Mouse (Mus musculus): ENCODE data around the gene Zfp566. TPM values are rescaled to one million over a fixed set of nuclear protein-coding genes. Genes with fewer than 3 reads are reported as not detected.
"Not testable (repeated sequence)": the region's sequence is repeated elsewhere in the genome, so short reads cannot be mapped to it uniquely, and the experiment has no call there.

The Zfp566 gene
- 1.0 and 1.4 TPM in 2 replicates for polyA plus RNA-seq (2015; fragmentation: Nextera tagmentation; extraction: Ambion mirVana)

- WGBS (ENCODE audit: insufficient replicate concordance) = under 1% methylated on average over 40 of the region's 40 CpGs
- H3K27me3 ChIP-seq (ENCODE audit: control insufficient read depth, insufficient read depth, low read depth, low read length) = no peaks in the 10 kb centered on the region
- H3K9ac ChIP-seq (ENCODE audit: low read depth, low read length) = peak within 1 kb of the TSS; percentile 69
- peak within 1 kb of the TSS; percentile 69 for H3K27ac ChIP-seq (ENCODE audit: low read length)
- peaks cover 21% of the 10 kb centered on the region for H3K4me1 ChIP-seq (ENCODE audit: control insufficient read depth, low read depth, low read length)
- ATAC-seq (ENCODE audit: low read depth) = peak; percentile 93
- H3K4me2 ChIP-seq (ENCODE audit: low read depth, low read length) = peak within 1 kb of the TSS; percentile 99
- no peaks in the 10 kb centered on the region for H3K9me3 ChIP-seq (replicated peaks; ENCODE audit: control insufficient read depth, low read length)
- H3K36me3 ChIP-seq (ENCODE audit: control insufficient read depth, insufficient read depth) = no peaks in the 10 kb centered on the region
- peak within 1 kb of the TSS; percentile 73 for H3K4me3 ChIP-seq (ENCODE audit: low read depth, low read length)
Observed at GRCm38 (mm10) chr7:30090092-30090969, at the start of gene Zfp566, which contains the start of gene Gm26920. TSS of gene Zfp566 (minus strand) at chr7:30090527. TSS of gene Gm26920 (minus strand) at chr7:30090410.

GRCm38 (mm10) chr7:30136826-30137225, 46.5 kb upstream of the Zfp566 start:
- no peak for ATAC-seq (ENCODE audit: low read depth)
- no peak overlapping the region for H3K4me3 ChIP-seq (ENCODE audit: low read depth, low read length)
- H3K9ac ChIP-seq (ENCODE audit: low read depth, low read length) = no peak overlapping the region
- 83% methylated on average over 10 of the region's 10 CpGs for WGBS (ENCODE audit: insufficient replicate concordance)
- no peak overlapping the region for H3K27ac ChIP-seq (ENCODE audit: low read length)
- H3K4me2 ChIP-seq (ENCODE audit: low read depth, low read length) = no peak overlapping the region
- H3K36me3 ChIP-seq (ENCODE audit: control insufficient read depth, insufficient read depth) = peaks cover 12% of the 10 kb centered on the region
- H3K27me3 ChIP-seq (ENCODE audit: control insufficient read depth, insufficient read depth, low read depth, low read length) = no peaks in the 10 kb centered on the region
- no peaks in the 10 kb centered on the region for H3K9me3 ChIP-seq (replicated peaks; ENCODE audit: control insufficient read depth, low read length)
- no peaks in the 10 kb centered on the region for H3K4me1 ChIP-seq (ENCODE audit: control insufficient read depth, low read depth, low read length)

- no peak overlapping the region for H3K4me3 ChIP-seq (ENCODE audit: low read depth, low read length)
- H3K9ac ChIP-seq (ENCODE audit: low read depth, low read length) = no peak overlapping the region
- H3K4me1 ChIP-seq (ENCODE audit: control insufficient read depth, low read depth, low read length) = no peaks in the 10 kb centered on the region
- H3K27ac ChIP-seq (ENCODE audit: low read length) = no peak overlapping the region
- no peak overlapping the region for H3K4me2 ChIP-seq (ENCODE audit: low read depth, low read length)
- peaks cover 19% of the 10 kb centered on the region for H3K36me3 ChIP-seq (ENCODE audit: control insufficient read depth, insufficient read depth)
- no peaks in the 10 kb centered on the region for H3K9me3 ChIP-seq (replicated peaks; ENCODE audit: control insufficient read depth, low read length)
- ATAC-seq (ENCODE audit: low read depth) = no peak
- H3K27me3 ChIP-seq (ENCODE audit: control insufficient read depth, insufficient read depth, low read depth, low read length) = no peaks in the 10 kb centered on the region
- 70% methylated on average over 4 of the region's 4 CpGs for WGBS (ENCODE audit: insufficient replicate concordance)
Observed at GRCm38 (mm10) chr7:30132396-30132795, 42.1 kb upstream of the Zfp566 start.

GRCm38 (mm10) chr7:30129900-30130299, 39.6 kb upstream of the Zfp566 start:
- Histone ChIP-seq H3K9ac (ENCODE audit: low read depth, low read length) (no peak overlapping the region), H3K4me1 (ENCODE audit: control insufficient read depth, low read depth, low read length) (no peaks in the 10 kb centered on the region), H3K36me3 (ENCODE audit: control insufficient read depth, insufficient read depth) (peaks cover 19% of the 10 kb centered on the region), H3K4me2 (ENCODE audit: low read depth, low read length) (no peak overlapping the region), H3K27me3 (ENCODE audit: control insufficient read depth, insufficient read depth, low read depth, low read length) (no peaks in the 10 kb centered on the region), H3K9me3 (replicated peaks; ENCODE audit: control insufficient read depth, low read length) (no peaks in the 10 kb centered on the region), H3K4me3 (ENCODE audit: low read depth, low read length) (no peak overlapping the region), H3K27ac (ENCODE audit: low read length) (no peak overlapping the region)
- ATAC-seq (ENCODE audit: low read depth) = no peak
- whole genome bisulfite sequencing (ENCODE audit: insufficient replicate concordance) = 63% methylated on average over 8 of the region's 8 CpGs

- Histone ChIP-seq H3K4me3 (ENCODE audit: low read depth, low read length) (peak overlapping the region; percentile 80), H3K4me2 (ENCODE audit: low read depth, low read length) (peak overlapping the region; percentile 98), H3K9me3 (replicated peaks; ENCODE audit: control insufficient read depth, low read length) (no peaks in the 10 kb centered on the region; the same call in 1 of the 2 replicates), H3K27me3 (ENCODE audit: control insufficient read depth, insufficient read depth, low read depth, low read length) (no peaks in the 10 kb centered on the region), H3K9ac (ENCODE audit: low read depth, low read length) (peak overlapping the region; percentile 69), H3K4me1 (ENCODE audit: control insufficient read depth, low read depth, low read length) (peaks cover 4% of the 10 kb centered on the region), H3K36me3 (ENCODE audit: control insufficient read depth, insufficient read depth) (no peaks in the 10 kb centered on the region), H3K27ac (ENCODE audit: low read length) (no peak overlapping the region; the same call in 1 of the 2 replicates)
- no peak for ATAC-seq (ENCODE audit: low read depth)
- WGBS (ENCODE audit: insufficient replicate concordance) = 4% methylated on average over 15 of the region's 15 CpGs
Observed at GRCm38 (mm10) chr7:30122188-30122530, 31.8 kb upstream of the Zfp566 start.

GRCm38 (mm10) chr7:30121308-30122187, 31.2 kb upstream of the Zfp566 start, which contains the start of gene Zfp382:
TSS of gene Zfp382 (plus strand) at chr7:30121942.
- under 1% methylated on average over 61 of the region's 61 CpGs for whole genome bisulfite sequencing (ENCODE audit: insufficient replicate concordance)
- peak within 1 kb of the TSS; percentile 68 for H3K27ac ChIP-seq (ENCODE audit: low read length)

GRCm38 (mm10) chr7:30117935-30118334, 27.6 kb upstream of the Zfp566 start:
- ATAC-seq (ENCODE audit: low read depth); H3K9me3 ChIP-seq (replicated peaks; ENCODE audit: control insufficient read depth, low read length): not testable (repeated sequence)
- WGBS (ENCODE audit: insufficient replicate concordance) = 80% methylated on average over 12 of the region's 12 CpGs

More at GRCm38 (mm10) chr7:30121308-30122187, 31.2 kb upstream of the Zfp566 start, which contains the start of gene Zfp382:
- Histone ChIP-seq H3K36me3 (ENCODE audit: control insufficient read depth, insufficient read depth) (no peaks in the 10 kb centered on the region), H3K9ac (ENCODE audit: low read depth, low read length) (peak within 1 kb of the TSS; percentile 69), H3K4me1 (ENCODE audit: control insufficient read depth, low read depth, low read length) (peaks cover 4% of the 10 kb centered on the region), H3K4me3 (ENCODE audit: low read depth, low read length) (peak within 1 kb of the TSS; percentile 80), H3K27me3 (ENCODE audit: control insufficient read depth, insufficient read depth, low read depth, low read length) (no peaks in the 10 kb centered on the region), H3K9me3 (replicated peaks; ENCODE audit: control insufficient read depth, low read length) (no peaks in the 10 kb centered on the region; the same call in 1 of the 2 replicates), H3K4me2 (ENCODE audit: low read depth, low read length) (peak within 1 kb of the TSS; percentile 98)
- ATAC-seq (ENCODE audit: low read depth) = peak; percentile 97

GRCm38 (mm10) chr7:30116076-30116475, 25.7 kb upstream of the Zfp566 start:
- ATAC-seq (ENCODE audit: low read depth) = no peak
- Histone ChIP-seq H3K27ac (ENCODE audit: low read length) (no peak overlapping the region), H3K9ac (ENCODE audit: low read depth, low read length) (no peak overlapping the region), H3K4me3 (ENCODE audit: low read depth, low read length) (no peak overlapping the region), H3K4me2 (ENCODE audit: low read depth, low read length) (no peak overlapping the region), H3K4me1 (ENCODE audit: control insufficient read depth, low read depth, low read length) (peaks cover 1% of the 10 kb centered on the region), H3K9me3 (replicated peaks; ENCODE audit: control insufficient read depth, low read length) (peaks cover 5% of the 10 kb centered on the region; the same call in 1 of the 2 replicates), H3K36me3 (ENCODE audit: control insufficient read depth, insufficient read depth) (no peaks in the 10 kb centered on the region), H3K27me3 (ENCODE audit: control insufficient read depth, insufficient read depth, low read depth, low read length) (no peaks in the 10 kb centered on the region)
- 76% methylated on average over 5 of the region's 5 CpGs for whole genome bisulfite sequencing (ENCODE audit: insufficient replicate concordance)

More at GRCm38 (mm10) chr7:30117935-30118334, 27.6 kb upstream of the Zfp566 start:
- H3K27me3 ChIP-seq (ENCODE audit: control insufficient read depth, insufficient read depth, low read depth, low read length); H3K36me3 ChIP-seq (ENCODE audit: control insufficient read depth, insufficient read depth); H3K4me3 ChIP-seq (ENCODE audit: low read depth, low read length); H3K4me1 ChIP-seq (ENCODE audit: control insufficient read depth, low read depth, low read length); H3K27ac ChIP-seq (ENCODE audit: low read length); H3K9ac ChIP-seq (ENCODE audit: low read depth, low read length); H3K4me2 ChIP-seq (ENCODE audit: low read depth, low read length): not testable (repeated sequence)
